Mouse (Mus musculus): ENCODE measurements at regions not wholly inside any gene's neighbourhood (a gene's known extent, or its start where the extent isn't known, plus 50 kb on each side); places are given as distances from the start of the nearest gene placed in this dataset.

DNA sequence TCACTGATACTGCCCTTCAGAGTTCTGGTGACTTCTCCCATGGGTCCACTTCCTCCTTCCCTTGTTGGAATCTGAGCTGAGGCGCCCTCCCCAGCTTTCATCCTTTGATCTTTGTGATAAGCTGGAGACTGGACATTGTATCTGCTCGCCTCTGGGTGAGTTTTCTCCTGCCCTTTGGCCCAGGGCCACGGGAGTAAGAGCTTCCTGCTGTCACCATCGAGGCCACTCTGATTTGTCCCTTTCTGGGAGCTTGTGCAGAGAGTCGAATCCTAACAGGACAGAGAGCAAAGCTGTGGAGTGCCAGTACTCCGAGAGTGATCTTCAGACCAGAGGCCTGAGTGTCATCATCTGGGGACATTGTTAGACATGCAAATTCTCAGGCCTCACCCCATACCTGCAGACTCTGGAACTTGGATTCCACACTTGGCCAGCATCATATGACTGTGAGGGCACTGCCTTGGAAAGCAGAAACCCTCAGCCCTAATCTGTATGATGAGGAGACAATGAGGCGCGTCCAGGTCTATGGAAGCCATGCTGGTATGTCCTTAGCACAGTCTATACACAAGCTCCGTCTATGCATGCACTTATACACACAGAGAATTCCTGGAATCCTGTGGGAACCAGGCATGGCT lies 81.5 kb downstream of the Vegfa start:
- Histone ChIP-seq H3K9me3 (ENCODE audit: control insufficient read depth, low read length) (no peaks in the 10 kb centered on the region), H3K27me3 (replicated peaks; ENCODE audit: control insufficient read depth, insufficient read depth, low read length) (no peaks in the 10 kb centered on the region), H3K36me3 (ENCODE audit: control insufficient read depth, insufficient read depth, low read length) (no peaks in the 10 kb centered on the region), H3K4me1 (replicated peaks; ENCODE audit: control insufficient read depth, insufficient read depth, low read length) (no peaks in the 10 kb centered on the region), H3K4me2 (ENCODE audit: low read length) (no peak overlapping the region), H3K27ac (ENCODE audit: low read depth) (no peak overlapping the region), H3K4me3 (ENCODE audit: low read depth, low read length) (no peak overlapping the region), H3K9ac (ENCODE audit: low read length) (no peak overlapping the region)
- DNase-seq (ENCODE audit: low spot score) (no peak), ATAC-seq (replicated peaks; ENCODE audit: low FRiP score, low TSS enrichment, low read depth) (no peak)
- WGBS: 52% methylated on average over 9 of the region's 9 CpGs

DNA sequence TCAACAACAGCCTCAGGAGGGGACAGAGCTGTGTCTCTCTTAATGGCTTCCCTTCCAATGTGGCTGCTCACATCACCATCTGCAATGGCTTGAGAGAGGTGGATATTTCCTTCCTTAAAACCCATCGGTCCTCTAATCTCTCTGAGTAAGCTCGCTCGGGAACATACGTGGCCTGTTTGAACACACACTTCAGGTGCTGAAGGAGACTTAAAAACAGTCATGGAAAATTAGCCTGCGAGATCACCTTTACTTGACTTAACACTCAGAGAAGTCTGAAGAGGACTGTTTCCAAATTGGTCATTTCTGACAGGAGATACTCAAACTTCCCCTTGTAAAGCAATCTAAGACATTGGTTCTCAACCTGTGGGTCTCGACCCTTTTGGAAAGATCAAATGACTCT lies 83.0 kb downstream of the Vegfa start:
- Histone ChIP-seq H3K27ac (ENCODE audit: low read depth) (no peak overlapping the region), H3K4me2 (ENCODE audit: low read length) (no peak overlapping the region), H3K27me3 (replicated peaks; ENCODE audit: control insufficient read depth, insufficient read depth, low read length) (no peaks in the 10 kb centered on the region), H3K4me1 (replicated peaks; ENCODE audit: control insufficient read depth, insufficient read depth, low read length) (no peaks in the 10 kb centered on the region), H3K9me3 (ENCODE audit: control insufficient read depth, low read length) (no peaks in the 10 kb centered on the region), H3K9ac (ENCODE audit: low read length) (no peak overlapping the region), H3K4me3 (ENCODE audit: low read depth, low read length) (no peak overlapping the region), H3K36me3 (ENCODE audit: control insufficient read depth, insufficient read depth, low read length) (no peaks in the 10 kb centered on the region)
- no peak for ATAC-seq (replicated peaks; ENCODE audit: low FRiP score, low TSS enrichment, low read depth)
- no peak for DNase-seq (ENCODE audit: low spot score)
- WGBS: 79% methylated on average over 6 of the region's 6 CpGs

DNA sequence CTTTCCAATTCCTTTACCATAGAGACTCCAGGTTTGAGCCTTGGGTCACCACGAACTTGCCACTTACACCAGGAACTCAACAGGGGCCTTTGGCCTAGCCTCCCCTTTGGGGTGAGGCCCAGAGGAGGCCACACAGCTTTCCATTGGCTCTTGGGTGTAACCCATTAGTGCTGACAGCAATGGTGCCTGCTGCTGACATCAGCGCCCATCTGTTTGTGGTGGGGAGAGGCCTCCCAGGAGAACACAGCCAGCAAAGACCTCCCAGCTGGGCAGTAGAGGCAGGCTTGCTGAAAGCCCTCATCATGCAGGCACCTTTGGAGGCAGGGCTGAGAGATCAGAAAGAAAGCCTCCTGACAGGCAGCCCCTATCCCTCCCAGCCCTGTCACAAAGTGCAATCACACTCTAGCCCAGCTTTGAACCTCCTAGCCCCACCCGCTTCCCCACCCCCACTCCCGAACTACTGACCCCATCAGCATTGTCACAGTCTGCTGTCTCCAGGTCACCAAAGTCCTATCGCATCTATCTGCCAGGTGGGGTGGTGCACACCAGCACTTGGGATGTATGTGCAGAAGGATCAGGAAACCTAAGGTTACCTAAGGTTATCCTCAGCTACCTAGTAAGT lies 83.7 kb downstream of the Vegfa start:
- Histone ChIP-seq H3K4me2 (ENCODE audit: low read length) (no peak overlapping the region), H3K27me3 (replicated peaks; ENCODE audit: control insufficient read depth, insufficient read depth, low read length) (no peaks in the 10 kb centered on the region), H3K9ac (ENCODE audit: low read length) (no peak overlapping the region), H3K9me3 (ENCODE audit: control insufficient read depth, low read length) (no peaks in the 10 kb centered on the region), H3K4me3 (ENCODE audit: low read depth, low read length) (no peak overlapping the region), H3K4me1 (replicated peaks; ENCODE audit: control insufficient read depth, insufficient read depth, low read length) (no peaks in the 10 kb centered on the region), H3K27ac (ENCODE audit: low read depth) (no peak overlapping the region), H3K36me3 (ENCODE audit: control insufficient read depth, insufficient read depth, low read length) (no peaks in the 10 kb centered on the region)
- WGBS: 55% methylated on average over 5 of the region's 5 CpGs
- DNase-seq (ENCODE audit: low spot score): no peak
- ATAC-seq (replicated peaks; ENCODE audit: low FRiP score, low TSS enrichment, low read depth): no peak; the same call in 1 of the 2 replicates

DNA sequence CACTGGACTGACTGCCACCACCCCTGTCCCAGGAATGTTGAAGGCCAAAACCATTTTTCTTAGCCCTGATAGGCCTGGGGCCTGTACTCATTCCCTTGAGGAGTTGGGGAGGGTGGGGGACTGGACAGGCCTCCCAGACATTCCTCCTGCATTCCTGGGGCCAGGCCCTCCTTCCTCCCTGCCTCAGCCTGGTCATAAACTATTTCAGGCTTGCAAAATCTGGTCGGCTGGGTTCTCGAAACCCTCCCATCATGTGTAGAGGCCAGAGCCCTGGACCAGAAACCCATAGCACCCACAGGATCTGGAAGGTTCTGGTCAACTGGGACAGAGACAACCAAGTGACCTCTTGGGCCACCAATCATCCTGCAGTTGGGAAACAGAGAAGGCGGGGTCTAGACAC lies 87.2 kb downstream of the Vegfa start:
- ATAC-seq (replicated peaks; ENCODE audit: low FRiP score, low TSS enrichment, low read depth) (no peak), DNase-seq (ENCODE audit: low spot score) (no peak)
- no peak overlapping the region for H3K4me2 ChIP-seq (ENCODE audit: low read length)
- no peak overlapping the region for H3K27ac ChIP-seq (ENCODE audit: low read depth)
- H3K4me1 ChIP-seq (replicated peaks; ENCODE audit: control insufficient read depth, insufficient read depth, low read length): no peaks in the 10 kb centered on the region
- 55% methylated on average over 3 of the region's 3 CpGs for WGBS
- no peaks in the 10 kb centered on the region for H3K36me3 ChIP-seq (ENCODE audit: control insufficient read depth, insufficient read depth, low read length)
- no peaks in the 10 kb centered on the region for H3K27me3 ChIP-seq (replicated peaks; ENCODE audit: control insufficient read depth, insufficient read depth, low read length)
- H3K4me3 ChIP-seq (ENCODE audit: low read depth, low read length): no peak overlapping the region
- H3K9me3 ChIP-seq (ENCODE audit: control insufficient read depth, low read length): no peaks in the 10 kb centered on the region
- no peak overlapping the region for H3K9ac ChIP-seq (ENCODE audit: low read length)

DNA sequence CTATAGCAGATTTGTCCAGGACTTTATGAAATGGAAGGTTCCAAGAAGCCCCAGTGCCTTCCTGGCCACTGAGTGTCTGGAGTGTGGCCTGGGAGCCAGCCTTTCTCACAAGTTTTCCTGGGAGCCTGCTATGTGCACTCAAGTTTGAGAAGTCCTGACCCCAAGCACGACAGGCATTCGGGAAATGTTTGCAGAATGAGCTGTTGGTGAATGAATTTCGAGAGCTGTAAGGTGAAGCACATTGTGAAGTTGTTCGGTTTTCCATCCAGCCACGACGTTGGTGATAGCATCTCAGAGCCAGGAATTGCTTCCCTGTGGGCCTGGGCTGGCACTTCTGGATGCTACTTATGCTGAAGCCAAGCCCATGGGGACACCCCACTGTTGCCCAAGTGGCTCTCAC lies 88.9 kb downstream of the Vegfa start:
- Histone ChIP-seq H3K4me1 (replicated peaks; ENCODE audit: control insufficient read depth, insufficient read depth, low read length) (no peaks in the 10 kb centered on the region), H3K4me3 (ENCODE audit: low read depth, low read length) (no peak overlapping the region), H3K36me3 (ENCODE audit: control insufficient read depth, insufficient read depth, low read length) (no peaks in the 10 kb centered on the region), H3K9me3 (ENCODE audit: control insufficient read depth, low read length) (no peaks in the 10 kb centered on the region), H3K27ac (ENCODE audit: low read depth) (no peak overlapping the region), H3K27me3 (replicated peaks; ENCODE audit: control insufficient read depth, insufficient read depth, low read length) (no peaks in the 10 kb centered on the region), H3K4me2 (ENCODE audit: low read length) (no peak overlapping the region), H3K9ac (ENCODE audit: low read length) (no peak overlapping the region)
- DNase-seq (ENCODE audit: low spot score): no peak
- WGBS: 48% methylated on average over 6 of the region's 6 CpGs
- no peak for ATAC-seq (replicated peaks; ENCODE audit: low FRiP score, low TSS enrichment, low read depth)

DNA sequence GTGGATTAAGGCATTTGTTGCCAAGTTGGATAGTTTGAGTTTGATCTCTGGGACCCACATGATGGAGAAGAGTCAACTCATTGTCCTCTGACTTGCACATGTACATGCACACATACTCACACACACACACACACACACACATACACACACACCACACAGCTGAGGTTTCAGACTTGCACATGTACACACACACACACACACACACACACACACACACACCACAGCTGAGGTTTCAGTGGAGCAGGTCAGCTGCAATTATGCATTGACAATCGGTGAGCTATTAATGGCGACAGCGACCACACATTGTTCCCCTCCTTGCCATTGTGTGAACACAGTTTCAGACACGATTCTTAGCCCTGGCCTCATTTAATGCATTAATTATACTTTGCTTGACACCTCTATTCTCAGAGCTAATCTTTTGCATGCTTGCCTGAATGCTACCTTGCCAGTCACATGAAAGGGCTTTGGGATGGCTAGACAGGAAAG lies 90.2 kb downstream of the Vegfa start:
- Histone ChIP-seq H3K9me3 (ENCODE audit: control insufficient read depth, low read length) (no peaks in the 10 kb centered on the region), H3K4me3 (ENCODE audit: low read depth, low read length) (no peak overlapping the region), H3K4me1 (replicated peaks; ENCODE audit: control insufficient read depth, insufficient read depth, low read length) (no peaks in the 10 kb centered on the region), H3K36me3 (ENCODE audit: control insufficient read depth, insufficient read depth, low read length) (no peaks in the 10 kb centered on the region), H3K9ac (ENCODE audit: low read length) (no peak overlapping the region), H3K27me3 (replicated peaks; ENCODE audit: control insufficient read depth, insufficient read depth, low read length) (no peaks in the 10 kb centered on the region), H3K4me2 (ENCODE audit: low read length) (no peak overlapping the region), H3K27ac (ENCODE audit: low read depth) (no peak overlapping the region)
- no peak for DNase-seq (ENCODE audit: low spot score)
- WGBS: 74% methylated on average over 4 of the region's 4 CpGs
- ATAC-seq (replicated peaks; ENCODE audit: low FRiP score, low TSS enrichment, low read depth): no peak

DNA sequence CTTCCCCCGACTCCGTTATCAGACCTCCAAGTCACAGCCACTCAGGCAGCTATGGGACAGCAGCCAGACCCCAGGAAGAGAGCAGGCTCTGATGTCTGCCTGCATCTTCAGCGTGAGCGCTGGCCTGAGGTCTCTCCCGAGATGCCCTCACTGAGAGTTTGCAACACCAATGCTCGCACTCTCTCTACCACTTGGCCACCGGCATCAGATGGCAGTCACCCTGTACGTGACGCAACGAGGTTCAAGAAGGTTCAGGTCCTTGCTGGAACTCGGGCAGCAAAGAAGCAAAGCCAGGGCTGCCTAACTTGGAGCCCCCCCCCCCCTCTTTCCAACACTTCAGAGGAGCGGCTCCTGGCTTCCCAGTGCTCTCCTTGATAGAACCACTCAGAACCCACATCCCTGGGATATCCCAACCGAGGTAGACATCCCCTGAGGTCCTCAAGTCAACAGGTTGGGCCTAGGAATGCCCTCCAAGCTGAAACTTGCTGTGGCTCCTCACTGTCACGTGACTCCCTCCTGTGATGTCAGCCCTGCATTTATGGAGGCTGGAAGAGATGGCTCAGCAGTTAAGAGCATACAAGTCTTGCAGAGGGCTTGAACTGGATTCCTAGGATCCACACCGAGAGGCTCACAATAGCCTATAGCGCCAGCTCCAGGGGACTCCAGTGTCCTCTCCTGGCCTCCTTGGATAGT lies 91.9 kb downstream of the Vegfa start:
- H3K4me2 ChIP-seq (ENCODE audit: low read length): no peak overlapping the region
- no peak for ATAC-seq (replicated peaks; ENCODE audit: low FRiP score, low TSS enrichment, low read depth)
- WGBS: 80% methylated on average over 16 of the region's 16 CpGs

DNA sequence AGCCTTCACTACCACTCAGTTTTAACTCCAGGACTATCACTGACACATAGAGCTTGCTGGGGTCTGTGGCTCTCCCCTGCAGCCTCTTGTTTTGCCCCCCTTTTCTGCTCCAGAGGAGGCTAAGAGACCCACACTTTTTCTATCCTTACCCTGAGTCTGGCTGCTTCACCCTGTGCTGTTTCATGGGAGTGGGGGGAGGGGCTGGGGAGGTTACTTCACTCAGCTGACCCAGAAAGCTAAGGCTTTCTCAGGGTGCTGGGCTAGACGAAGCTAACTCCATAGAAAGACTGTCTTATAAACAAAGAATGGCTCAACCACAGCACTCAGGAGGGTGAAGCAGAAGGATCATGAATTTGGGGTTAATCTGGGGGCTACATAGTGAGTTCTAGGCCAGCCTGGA lies 93.9 kb downstream of the Vegfa start:
- Histone ChIP-seq H3K9me3 (ENCODE audit: control insufficient read depth, low read length) (no peaks in the 10 kb centered on the region), H3K4me1 (replicated peaks; ENCODE audit: control insufficient read depth, insufficient read depth, low read length) (no peaks in the 10 kb centered on the region), H3K4me3 (ENCODE audit: low read depth, low read length) (no peak overlapping the region), H3K4me2 (ENCODE audit: low read length) (no peak overlapping the region), H3K27me3 (replicated peaks; ENCODE audit: control insufficient read depth, insufficient read depth, low read length) (no peaks in the 10 kb centered on the region), H3K27ac (ENCODE audit: low read depth) (no peak overlapping the region), H3K9ac (ENCODE audit: low read length) (no peak overlapping the region), H3K36me3 (ENCODE audit: control insufficient read depth, insufficient read depth, low read length) (no peaks in the 10 kb centered on the region)
- ATAC-seq (replicated peaks; ENCODE audit: low FRiP score, low TSS enrichment, low read depth): no peak
- no peak for DNase-seq (ENCODE audit: low spot score)
- WGBS: 39% methylated on average over 1 of the region's 1 CpGs

More for the DNA sequence above, 91.9 kb downstream of the Vegfa start:
- Histone ChIP-seq H3K27ac (ENCODE audit: low read depth) (no peak overlapping the region), H3K4me3 (ENCODE audit: low read depth, low read length) (no peak overlapping the region), H3K36me3 (ENCODE audit: control insufficient read depth, insufficient read depth, low read length) (no peaks in the 10 kb centered on the region), H3K4me1 (replicated peaks; ENCODE audit: control insufficient read depth, insufficient read depth, low read length) (no peaks in the 10 kb centered on the region), H3K9me3 (ENCODE audit: control insufficient read depth, low read length) (no peaks in the 10 kb centered on the region), H3K27me3 (replicated peaks; ENCODE audit: control insufficient read depth, insufficient read depth, low read length) (no peaks in the 10 kb centered on the region), H3K9ac (ENCODE audit: low read length) (no peak overlapping the region)
- no peak for DNase-seq (ENCODE audit: low spot score)

Measured in intestine, embryonic 14.5 days (tissue).